Comparison of ENCODE assay signal across 26 mouse cellular contexts in the genomic region with DNA sequence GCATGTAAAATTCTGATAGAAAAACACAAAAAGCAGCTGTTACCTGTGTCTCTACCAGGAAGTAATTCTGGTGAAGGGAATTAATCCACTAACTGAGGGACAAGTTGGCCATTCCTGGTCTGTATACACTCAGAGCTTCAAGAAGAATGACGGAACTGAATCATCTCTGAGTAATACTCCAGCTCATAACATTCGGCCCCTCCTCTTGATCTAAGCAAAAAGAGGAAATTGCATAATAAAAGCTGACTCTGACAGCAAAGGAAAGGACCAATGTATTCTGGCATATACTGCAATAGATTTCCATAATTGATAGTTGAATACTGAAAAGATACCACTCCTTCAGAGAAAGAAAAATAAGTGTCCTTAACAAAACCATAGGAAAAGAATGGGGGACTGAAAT. TPM values are rescaled to one million over a fixed set of nuclear protein-coding genes. Genes with fewer than 3 reads are reported as not detected.
A peak's percentile ranks its signal among the peaks of the same experiment; 100 is the strongest.
DNase-seq lines count a peak whose midpoint lies in the region; ATAC-seq and TF ChIP-seq lines count a peak whose summit lies in the region.
"Had no signal": no experiment of that assay in that cellular context is flagged by ENCODE, and none has a peak within 500 bp of the region (broad histone marks: within the 10 kb centered on the region; RNA-seq: fewer than 3 reads in every experiment).

A gene (minus strand): TSS at position 157 of the 400 bp plus-strand sequence.

- TF ChIP-seq EP300 in MEL (IDR thresholded peaks at IDR 0.05; ENCODE audit: low read depth in 1 of 2, low read length in 2 of 2): no peak

- no peak for TF ChIP-seq CTCF in MEL (IDR thresholded peaks at IDR 0.05 in 2 of 3, conservative IDR thresholded peaks at IDR 0.05 in 1 of 3; ENCODE audit: control insufficient read depth in 1 of 3, insufficient read depth in 1 of 3, low read depth in 2 of 3, low read length in 3 of 3, poor library complexity in 1 of 3, severe bottlenecking in 1 of 3)

- H3K27me3 ChIP-seq in MEL (ENCODE audit: control insufficient read depth in 1 of 2, insufficient read depth in 2 of 2, low read length in 2 of 2): no peaks in the 10 kb centered on the region; a peak in 1 of 4 replicates
- H3K27me3 ChIP-seq: heart, embryonic 15.5 days; kidney, embryonic 15.5 days; neural tube, embryonic 15.5 days; stomach, embryonic 15.5 days had no signal

- no peaks in the 10 kb centered on the region for H3K4me1 ChIP-seq in MEL (ENCODE audit: control insufficient read depth in 1 of 2, insufficient read depth in 2 of 2, low read length in 2 of 2)
- H3K4me1 ChIP-seq: heart, embryonic 15.5 days; kidney, embryonic 15.5 days; limb, embryonic 10.5 days; neural tube, embryonic 15.5 days; stomach, embryonic 15.5 days had no signal

- no peaks in the 10 kb centered on the region for H3K36me3 ChIP-seq in MEL (ENCODE audit: control insufficient read depth in 1 of 2, insufficient read depth in 2 of 2, low read length in 2 of 2)
- H3K36me3 ChIP-seq in macrophage (ENCODE audit: inconsistent target): no peaks in the 10 kb centered on the region
- H3K36me3 ChIP-seq: heart, embryonic 15.5 days; kidney, embryonic 15.5 days; limb, embryonic 10.5 days; neural tube, embryonic 15.5 days; stomach, embryonic 15.5 days had no signal

- H3K4me3 ChIP-seq in MEL (ENCODE audit: control insufficient read depth in 1 of 2, insufficient read depth in 1 of 2, low read depth in 2 of 2, low read length in 2 of 2): no peak within 1 kb of the TSS
- H3K4me3 ChIP-seq in macrophage (ENCODE audit: inconsistent target): no peak within 1 kb of the TSS
- H3K4me3 ChIP-seq: heart, embryonic 15.5 days; kidney, embryonic 15.5 days; limb, embryonic 10.5 days; neural tube, embryonic 15.5 days; stomach, embryonic 15.5 days had no signal

- H3K27ac ChIP-seq in MEL (ENCODE audit: control insufficient read depth, low read depth, low read length) (no peak within 1 kb of the TSS), macrophage (peak within 1 kb of the TSS; percentile 21; the same call in 1 of the 2 replicates)
- H3K27ac ChIP-seq: heart, embryonic 15.5 days; kidney, embryonic 15.5 days; limb, embryonic 10.5 days; liver, embryonic 14.5 days; neural tube, embryonic 15.5 days; stomach, embryonic 15.5 days had no signal

- TF ChIP-seq POLR2A in MEL (IDR thresholded peaks at IDR 0.05; ENCODE audit: control insufficient read depth in 1 of 2, insufficient read depth in 1 of 2, low read depth in 1 of 2, low read length in 2 of 2, poor library complexity in 1 of 2): no peak

- no peak for TF ChIP-seq RAD21 in MEL (IDR thresholded peaks at IDR 0.05; ENCODE audit: low read depth, low read length)

- ATAC-seq in cerebellum, adult (ENCODE audit: insufficient number of reproducible peaks, low FRiP score, low TSS enrichment): no peak
- ATAC-seq: forebrain, embryonic 16.5 days; hindbrain, embryonic 16.5 days; intestine, embryonic 16.5 days had no signal

- 3% methylated on average over 2 of the region's 2 CpGs for WGBS in macrophage (ENCODE audit: missing documents)

- DNase-seq in lung, postnatal 25 days (ENCODE audit: low spot score): peak; percentile 21
- no peak for DNase-seq in lung, postnatal 14 days
- DNase-seq in MEL (ENCODE audit: low read depth, low spot score): peak; percentile 24
- DNase-seq in frontal cortex, postnatal 14 days (ENCODE audit: low spot score in 2 of 2): no peak
- DNase-seq in retina, postnatal 1 day: no peak
- DNase-seq: adrenal gland, postnatal 36 days; cerebellum, postnatal 10 days; embryo, embryonic 11 days; heart, adult 18-20 months; heart, postnatal 4 days; kidney, postnatal 4 days; midbrain, embryonic 14.5 days; right cerebral cortex, postnatal 25 days; thymus, adult 18-20 months had no signal

- H3K9me3 ChIP-seq in MEL (replicated peaks; ENCODE audit: insufficient read depth, low read length): no peaks in the 10 kb centered on the region
- H3K9me3 ChIP-seq: heart, embryonic 15.5 days; kidney, embryonic 15.5 days; limb, embryonic 10.5 days; stomach, embryonic 15.5 days had no signal

- no peaks in the 10 kb centered on the region for H3K79me2 ChIP-seq in MEL (ENCODE audit: control insufficient read depth, insufficient read depth, low read length, poor library complexity)
- no peaks in the 10 kb centered on the region for H3K79me2 ChIP-seq in macrophage (ENCODE audit: inconsistent target)

- H3K9ac ChIP-seq in MEL (ENCODE audit: control insufficient read depth, low read depth, low read length, poor library complexity, severe bottlenecking): no peak within 1 kb of the TSS
- H3K9ac ChIP-seq: heart, embryonic 15.5 days; kidney, embryonic 15.5 days; liver, embryonic 14.5 days; neural tube, embryonic 15.5 days; stomach, embryonic 15.5 days had no signal

TF ChIP-seq in MEL, 35 proteins besides CTCF, POLR2A, EP300 and RAD21:
- TF ChIP-seq RCOR1 (IDR thresholded peaks at IDR 0.05; ENCODE audit: low read depth, low read length): no peak
- no peak for TF ChIP-seq MEF2A (IDR thresholded peaks at IDR 0.05; ENCODE audit: extremely low read depth, insufficient replicate concordance, low read depth, low read length, poor library complexity, severe bottlenecking)
TF ChIP-seq in MEL: peak in this region for 0.

RNA-seq across cellular contexts. Expression of the gene that starts here (rescaled TPM):
- not detected in 2 replicates for total RNA-seq in MEL (2012; rRNA removed)
- not detected for polyA plus RNA-seq in MEL (2012; ENCODE audit: insufficient read depth in 1 of 2, insufficient read length in 2 of 2, low read depth in 1 of 2, low replicate concordance in 2 of 2, missing spikeins in 1 of 2)
- total RNA-seq in macrophage (2018; cell fraction: chromatin; rRNA removed): 10 to 100 TPM in 6 of 26 experiments, 1 to 10 TPM in 15, under 1 TPM in 5; 0.65 to 28.9 (median 5.3) TPM
- 10 to 100 TPM in 5 of 26 experiments, 1 to 10 TPM in 11, under 1 TPM in 10; 0.47 to 13.3 (median 3.8) TPM for total RNA-seq in macrophage (2018; cell fraction: cytosol; rRNA removed)
- 10 to 100 TPM in 13 of 26 experiments, 1 to 10 TPM in 10, under 1 TPM in 3; 0.51 to 43.7 (median 9.2) TPM for total RNA-seq in macrophage (2018; cell fraction: nucleus; rRNA removed)
- polyA plus RNA-seq in macrophage (2018): 0.55 to 3.9 TPM (median 0.69 TPM) in 3 replicates
- polyA plus RNA-seq: embryonic facial prominence, embryonic 14.5 days; forebrain, embryonic 16.5 days; limb, embryonic 10.5 days; neural tube, embryonic 15.5 days had no signal

Comparison
In these comparisons a context has a peak if more than half of its experiments do, and no peak if none do; other contexts are left out.
1. Peak in DNase-seq in MEL; RNA of the gene not detected or under 1 TPM.